Mouse (Mus musculus) ES-E14 (cell line): Measurements from ENCODE around the gene Tns1.

Experiments
- CHD2 ChIP-seq: IDR thresholded peaks from 2 replicates; pipeline ENCODE4 v1.6.1; 2014; ENCODE audit warnings: mild to moderate bottlenecking, low read depth, low read length, inconsistent platforms
- MAFK ChIP-seq: IDR thresholded peaks from 2 replicates; pipeline ENCODE4 v1.6.1; 2014; ENCODE audit warnings: mild to moderate bottlenecking, low read depth, low read length, inconsistent platforms; ENCODE audit not compliant: insufficient read depth
- ZC3H11A ChIP-seq: IDR thresholded peaks from 2 replicates; pipeline ENCODE4 v1.6.1; 2012; ENCODE audit warnings: low read depth, mild to moderate bottlenecking, inconsistent platforms, low read length, borderline replicate concordance
- ZNF384 ChIP-seq: IDR thresholded peaks from 2 replicates; pipeline ENCODE4 v1.6.1; 2012; ENCODE audit warnings: low read depth, low read length, inconsistent platforms

GRCm38 (mm10) chr1:73978576-73978975, 145.7 kb downstream of the Tns1 start:
- no peak for TF ChIP-seq ZNF384
- TF ChIP-seq ZC3H11A = no peak
- no peak for TF ChIP-seq MAFK
- no peak for TF ChIP-seq CHD2
